Mouse (Mus musculus) adrenal gland, adult 18-20 months (tissue): ENCODE results near the gene Fam49a. TPM values are rescaled to one million over a fixed set of nuclear protein-coding genes. Genes with fewer than 3 reads are reported as not detected.
"Not testable (repeated sequence)": the region's sequence is repeated elsewhere in the genome, so short reads cannot be mapped to it uniquely, and the experiment has no call there.

Source experiments
- DNase-seq, 2 experiments: peaks; one replicate each; pipeline ENCODE4 v3.0.0; 2021 to 2022; ENCODE audit warnings: low spot score in 2 of 2
- total RNA-seq, 2 experiments: library from RNA; stranded (reverse); gene quantifications; 1 replicate in 1 of 2; 2 replicates in 1 of 2; pipeline ENCODE4 v1.2.3; 2021

Gene Fam49a
- total RNA-seq, 2 experiments from 2014 or later = 15.0 to 18.8 TPM

GRCm38 (mm10) chr12:12307245-12307644 is 45.3 kb downstream of the Fam49a start:
- DNase-seq = no peak

- DNase-seq = no peak
Measured at GRCm38 (mm10) chr12:12313437-12313836, 51.5 kb downstream of the Fam49a start.

DNA sequence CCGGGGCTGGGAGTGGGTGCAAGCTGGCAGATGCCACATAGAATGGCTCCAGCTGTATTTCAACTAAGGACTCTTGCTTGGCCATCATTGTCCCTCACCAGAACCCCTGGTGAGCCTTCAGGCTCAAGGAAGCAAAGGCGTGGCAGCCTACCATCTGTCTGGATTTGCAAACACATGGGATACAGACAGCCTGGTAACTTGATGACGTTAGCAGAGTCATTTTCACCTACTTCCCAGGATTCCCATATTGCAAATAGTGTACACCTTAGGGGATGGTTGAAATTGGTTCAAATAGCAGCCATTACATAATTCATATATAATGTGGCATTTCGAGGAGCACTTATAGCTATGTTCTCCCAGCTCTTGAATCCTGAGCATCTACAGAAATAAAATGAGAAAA is 52.0 kb downstream of the Fam49a start:
- DNase-seq = no peak

- no peak for DNase-seq
Measured at GRCm38 (mm10) chr12:12314326-12314725, 52.4 kb downstream of the Fam49a start.

DNA sequence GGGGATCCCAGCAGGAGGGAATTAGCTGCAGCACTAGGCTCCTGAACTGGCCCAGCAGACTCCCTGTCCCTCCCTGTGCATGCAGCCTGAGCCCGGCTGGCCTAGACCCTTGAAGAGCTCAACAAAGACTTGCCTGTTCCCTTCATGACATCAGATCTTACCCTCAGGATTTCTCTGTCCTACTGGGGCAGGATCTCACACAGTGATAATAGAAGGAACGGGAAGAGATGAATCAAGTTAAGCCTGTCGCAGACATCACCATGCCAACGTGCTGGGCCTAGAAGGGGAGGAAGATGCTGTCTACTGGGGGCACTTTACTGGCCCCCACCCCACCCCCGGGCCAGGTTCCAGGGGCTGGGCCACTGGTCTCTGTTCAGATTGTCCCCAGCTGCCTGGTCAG is 53.1 kb downstream of the Fam49a start:
- DNase-seq = no peak

DNA sequence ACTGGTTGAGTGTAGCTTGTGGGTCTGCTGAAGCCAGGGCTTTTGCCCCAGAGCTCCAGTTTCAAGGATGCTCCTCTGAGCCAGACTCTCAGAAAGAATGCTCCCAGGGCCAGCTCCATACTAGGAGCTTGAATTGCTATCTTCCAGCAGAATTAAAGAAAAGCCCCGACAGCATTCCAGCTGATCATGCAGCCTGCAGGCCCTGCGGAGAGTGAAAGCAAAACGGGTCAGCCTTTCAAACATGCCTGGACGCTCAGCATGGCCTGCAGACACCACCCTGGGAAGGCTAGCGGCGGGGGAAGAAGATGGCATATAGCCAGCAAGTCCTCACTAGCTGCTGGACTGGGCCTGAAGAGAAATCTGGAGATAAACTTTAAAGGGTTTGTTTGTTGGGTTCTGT is 55.0 kb downstream of the Fam49a start:
- DNase-seq = no peak

- no peak for DNase-seq
Measured at GRCm38 (mm10) chr12:12317606-12318005, 55.7 kb downstream of the Fam49a start.

DNA sequence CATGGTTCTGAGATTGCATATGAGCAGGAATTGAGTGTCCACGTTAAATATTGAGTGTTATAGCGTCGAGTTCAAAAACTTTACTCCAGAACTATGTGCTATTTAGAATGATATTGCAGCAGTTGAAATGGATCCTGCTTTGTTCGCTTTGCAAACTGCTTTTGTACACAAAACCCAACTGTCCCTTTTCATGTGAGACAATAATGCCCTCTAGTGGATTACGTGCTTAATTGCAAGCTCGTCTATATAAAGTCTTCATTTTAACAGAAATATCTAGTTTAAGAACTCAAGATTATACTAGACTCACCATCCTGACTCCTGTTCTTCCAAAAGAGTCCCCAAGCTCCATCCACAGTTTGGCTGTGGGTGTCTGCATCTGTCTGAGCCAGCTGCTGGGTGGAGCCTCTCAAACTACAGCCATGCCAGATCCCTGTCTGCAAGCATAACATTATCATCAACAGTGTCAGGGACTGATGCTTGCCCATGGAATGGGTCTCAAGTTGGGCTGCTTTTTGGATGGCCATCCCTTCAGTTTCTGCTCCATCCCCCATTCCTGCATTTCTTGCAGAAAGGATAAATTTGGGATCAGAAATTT is 56.3 kb downstream of the Fam49a start:
- no peak for DNase-seq

GRCm38 (mm10) chr12:12320693-12321092 is 58.8 kb downstream of the Fam49a start:
- no peak for DNase-seq

DNA sequence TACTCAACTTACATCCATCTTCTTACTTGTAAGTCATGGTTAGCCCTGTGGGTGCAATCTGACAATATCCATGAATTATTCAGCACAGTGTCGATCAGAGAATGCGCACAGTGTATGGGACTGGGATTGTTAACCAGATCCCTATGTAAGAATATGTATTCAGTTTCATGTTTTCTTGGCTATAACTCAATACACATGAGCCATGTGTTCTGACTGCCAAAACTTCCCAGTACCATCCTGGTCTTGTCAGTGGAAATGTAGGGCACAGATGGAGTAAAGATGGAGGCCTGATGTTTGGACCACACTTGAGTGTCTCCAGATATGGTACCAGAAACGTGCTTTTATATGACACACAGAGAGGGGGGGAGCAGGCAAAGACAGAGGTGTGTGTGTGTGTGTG is 59.2 kb downstream of the Fam49a start:
- DNase-seq = no peak

GRCm38 (mm10) chr12:12323084-12323483 is 61.1 kb downstream of the Fam49a start:
- no peak for DNase-seq

DNA sequence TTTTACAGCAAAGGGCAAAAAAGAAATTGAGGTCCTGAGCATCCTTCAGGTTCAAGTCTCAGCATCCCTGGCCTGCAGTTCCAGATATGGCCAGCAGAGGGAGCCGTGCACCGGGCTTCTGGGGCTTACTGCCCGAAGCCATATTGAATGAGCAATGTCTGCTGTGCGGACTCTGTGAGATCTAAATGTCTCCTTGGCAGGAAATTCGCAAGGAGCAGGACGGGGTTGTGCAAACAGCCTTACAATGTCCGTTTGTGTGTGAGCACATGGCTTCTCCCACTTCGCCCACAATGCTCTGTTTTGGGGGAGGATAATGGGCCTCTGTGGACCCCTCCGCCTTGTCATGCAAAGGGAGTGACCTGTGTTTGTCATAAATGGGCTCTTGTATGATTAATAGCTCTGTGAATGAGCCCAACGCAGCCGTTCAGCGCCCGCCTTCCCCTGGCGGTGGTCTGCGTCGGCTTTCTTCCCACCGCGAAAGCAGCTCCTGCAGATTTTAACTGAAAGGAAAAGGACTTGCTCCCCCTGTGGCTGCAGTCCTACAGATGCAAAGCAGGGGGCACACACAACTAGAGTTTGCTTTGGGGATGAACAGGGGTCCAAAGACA is 61.8 kb downstream of the Fam49a start:
- peak; percentile 90 to 91 for DNase-seq

DNA sequence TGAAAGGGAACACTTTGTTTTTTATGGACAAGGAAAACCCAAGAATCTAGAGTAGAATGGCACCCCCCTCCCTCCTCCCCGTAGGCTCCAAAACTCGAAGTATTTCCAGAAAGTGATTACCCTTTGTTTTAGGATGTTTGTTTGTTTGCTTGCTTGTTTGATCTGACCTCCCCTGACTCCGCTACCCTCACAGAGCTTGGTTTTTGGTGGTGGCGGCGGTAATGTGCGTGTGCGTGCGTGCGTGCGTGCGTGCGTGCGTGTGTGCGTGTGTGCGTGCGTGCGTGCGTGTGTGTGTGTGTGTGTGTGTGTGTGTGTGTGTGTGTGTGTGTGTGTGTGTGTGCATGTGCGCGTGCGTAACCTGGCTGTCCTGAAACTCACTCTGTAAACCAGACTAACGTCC is 62.3 kb downstream of the Fam49a start:
- DNase-seq = not testable (repeated sequence)

DNA sequence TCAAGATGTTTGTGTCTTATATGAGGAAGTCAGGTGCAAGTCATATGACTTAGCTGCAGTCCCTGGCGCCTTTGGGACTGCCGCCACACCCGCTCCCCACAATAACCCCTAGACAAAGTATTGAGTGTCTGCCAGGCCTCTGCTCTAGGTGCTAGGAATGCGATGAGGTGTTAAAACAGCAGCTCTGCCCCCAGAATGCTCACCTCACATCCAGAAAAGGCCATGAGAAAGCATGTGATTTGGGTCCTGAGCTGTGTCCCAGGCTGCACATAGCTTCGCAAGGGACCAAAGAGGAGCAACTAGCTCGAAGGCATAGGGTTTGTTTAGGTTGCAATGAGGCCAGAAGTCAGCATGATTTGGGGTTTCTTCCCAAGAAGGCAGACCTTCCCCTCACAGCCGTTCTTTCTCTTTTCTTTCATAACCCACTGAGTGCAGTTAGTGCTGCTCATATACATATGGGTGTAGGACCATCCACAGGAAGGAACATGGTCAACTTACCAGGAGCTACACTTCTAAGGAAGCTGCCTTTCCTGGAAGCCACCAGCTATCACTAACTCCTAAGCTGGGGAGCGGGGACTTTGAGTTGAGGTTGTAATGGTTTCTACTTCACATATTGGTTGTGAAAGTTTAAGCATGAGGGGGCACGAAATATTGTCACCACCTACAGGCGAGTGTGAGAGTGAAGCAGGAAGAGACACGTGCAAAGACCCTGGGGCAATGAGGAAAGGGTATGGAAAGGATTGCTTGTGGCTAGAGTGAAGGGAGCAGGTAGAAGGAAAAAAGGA is 71.8 kb downstream of the Fam49a start:
- DNase-seq = no peak

DNA sequence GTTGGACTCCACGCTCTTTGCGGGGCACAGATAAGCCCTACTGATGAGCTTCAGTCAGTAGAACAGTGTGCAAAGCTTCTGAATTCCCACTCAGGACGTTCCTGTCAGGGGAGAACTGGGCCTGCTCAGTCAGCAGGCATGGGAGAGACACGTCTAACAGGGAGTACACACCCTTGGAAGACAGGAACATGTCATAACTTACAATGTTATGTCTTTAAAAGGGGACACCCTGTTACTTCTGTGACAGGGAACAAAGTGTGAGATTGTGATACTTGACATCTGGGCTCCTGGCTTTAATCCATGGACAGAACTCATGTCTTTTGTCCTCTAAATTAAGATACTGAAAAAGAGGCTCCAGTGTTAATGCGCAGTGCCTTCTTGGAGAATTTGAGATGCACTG is 72.5 kb downstream of the Fam49a start:
- no peak for DNase-seq

DNA sequence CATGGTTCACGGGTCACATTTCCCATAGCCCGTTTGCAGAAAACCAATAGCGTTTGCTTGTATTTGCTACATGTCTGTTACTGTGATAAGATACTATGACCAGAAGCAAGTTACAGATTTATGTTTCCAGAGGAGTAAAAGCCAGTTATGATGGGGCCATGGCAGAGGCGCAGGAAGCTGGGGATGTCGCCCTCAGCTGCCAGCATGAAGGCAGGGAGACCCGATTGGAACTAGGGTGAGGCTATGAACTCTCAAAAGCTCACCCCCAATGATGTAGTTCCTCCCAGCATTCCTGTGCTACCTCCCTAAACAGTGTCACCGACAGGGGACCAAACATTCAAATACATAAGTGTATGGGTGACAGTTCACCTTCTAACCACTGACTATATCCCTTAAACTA is 73.6 kb downstream of the Fam49a start:
- no peak for DNase-seq

DNA sequence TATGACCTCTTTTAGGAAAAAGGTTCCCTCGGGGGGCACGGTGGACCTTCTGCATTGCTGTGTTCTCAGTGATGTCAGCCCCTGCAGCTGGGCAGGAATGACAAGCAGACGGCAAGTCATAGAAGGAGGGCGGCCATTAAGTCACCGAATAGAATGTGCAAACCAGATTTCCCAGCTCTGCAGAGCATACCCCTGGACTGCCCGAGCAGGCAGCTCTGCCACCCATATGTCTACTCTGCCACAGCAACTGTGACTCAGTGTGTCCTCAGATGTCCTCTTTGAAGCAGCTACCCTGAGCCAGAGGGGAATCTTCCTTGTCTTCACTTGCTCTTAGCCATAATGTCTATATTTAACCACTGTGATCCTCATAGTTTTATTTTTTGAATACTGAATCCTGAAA is 75.4 kb downstream of the Fam49a start:
- no peak for DNase-seq

GRCm38 (mm10) chr12:12343320-12343719 is 81.4 kb downstream of the Fam49a start:
- DNase-seq = no peak

- no peak for DNase-seq
Measured at GRCm38 (mm10) chr12:12348625-12349024, 86.7 kb downstream of the Fam49a start.

DNA sequence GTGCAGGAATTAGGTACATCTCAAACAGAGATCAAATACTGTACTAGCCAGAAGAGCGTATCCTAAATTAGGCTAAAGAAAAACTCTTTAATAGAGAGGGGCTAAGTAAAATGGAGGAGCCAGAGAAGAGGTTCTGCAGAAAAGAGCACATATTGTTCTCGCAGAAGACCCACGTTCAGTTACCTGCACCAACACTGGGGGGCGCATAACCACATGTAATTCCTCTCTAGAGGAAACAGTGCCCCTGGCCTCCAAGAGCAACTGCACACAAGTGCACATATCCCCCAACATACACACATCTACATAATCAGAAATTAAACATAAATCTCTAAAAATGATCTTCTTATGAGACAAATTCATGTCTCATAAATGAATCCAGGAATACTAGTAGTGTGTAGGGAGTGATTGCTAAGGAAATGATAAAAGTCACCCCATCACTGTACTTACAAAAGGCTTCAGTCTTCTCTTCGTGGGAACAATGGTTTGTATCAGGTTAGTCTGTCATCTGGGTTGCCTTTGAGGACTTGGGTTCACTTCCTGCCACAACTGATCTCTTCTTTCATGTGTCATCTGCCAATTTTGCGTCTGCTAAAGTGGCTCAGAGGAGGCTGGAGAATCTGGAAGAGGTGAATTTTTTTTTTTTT is 87.8 kb downstream of the Fam49a start:
- no peak for DNase-seq

GRCm38 (mm10) chr12:12351816-12352552 is 90.0 kb downstream of the Fam49a start:
- no peak for DNase-seq
